Mouse (Mus musculus): ENCODE data around the gene Ctnnd2.

The Ctnnd2 gene

DNA sequence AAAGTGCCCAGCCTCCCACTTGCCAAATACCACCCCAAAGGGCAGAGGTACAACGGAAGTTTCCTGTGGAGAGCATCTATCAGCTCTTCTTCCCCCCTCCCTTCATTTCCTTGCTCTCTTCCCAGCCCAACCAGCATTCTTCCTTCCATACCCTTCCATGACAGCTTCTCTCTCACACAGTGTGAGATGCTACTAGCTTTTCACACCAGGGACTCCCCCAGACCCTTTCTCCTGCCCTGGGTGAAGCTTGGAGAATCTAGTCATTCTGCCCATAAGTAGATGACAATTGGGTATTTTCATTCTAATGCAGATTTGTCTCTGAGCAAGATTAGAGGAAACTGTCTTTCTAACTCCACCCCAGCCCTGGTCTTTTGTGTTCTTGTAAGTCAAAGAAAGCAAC is 473.3 kb downstream of the Ctnnd2 start:
- in situ Hi-C loops (cut with MseI, MboI), result no loop called here

DNA sequence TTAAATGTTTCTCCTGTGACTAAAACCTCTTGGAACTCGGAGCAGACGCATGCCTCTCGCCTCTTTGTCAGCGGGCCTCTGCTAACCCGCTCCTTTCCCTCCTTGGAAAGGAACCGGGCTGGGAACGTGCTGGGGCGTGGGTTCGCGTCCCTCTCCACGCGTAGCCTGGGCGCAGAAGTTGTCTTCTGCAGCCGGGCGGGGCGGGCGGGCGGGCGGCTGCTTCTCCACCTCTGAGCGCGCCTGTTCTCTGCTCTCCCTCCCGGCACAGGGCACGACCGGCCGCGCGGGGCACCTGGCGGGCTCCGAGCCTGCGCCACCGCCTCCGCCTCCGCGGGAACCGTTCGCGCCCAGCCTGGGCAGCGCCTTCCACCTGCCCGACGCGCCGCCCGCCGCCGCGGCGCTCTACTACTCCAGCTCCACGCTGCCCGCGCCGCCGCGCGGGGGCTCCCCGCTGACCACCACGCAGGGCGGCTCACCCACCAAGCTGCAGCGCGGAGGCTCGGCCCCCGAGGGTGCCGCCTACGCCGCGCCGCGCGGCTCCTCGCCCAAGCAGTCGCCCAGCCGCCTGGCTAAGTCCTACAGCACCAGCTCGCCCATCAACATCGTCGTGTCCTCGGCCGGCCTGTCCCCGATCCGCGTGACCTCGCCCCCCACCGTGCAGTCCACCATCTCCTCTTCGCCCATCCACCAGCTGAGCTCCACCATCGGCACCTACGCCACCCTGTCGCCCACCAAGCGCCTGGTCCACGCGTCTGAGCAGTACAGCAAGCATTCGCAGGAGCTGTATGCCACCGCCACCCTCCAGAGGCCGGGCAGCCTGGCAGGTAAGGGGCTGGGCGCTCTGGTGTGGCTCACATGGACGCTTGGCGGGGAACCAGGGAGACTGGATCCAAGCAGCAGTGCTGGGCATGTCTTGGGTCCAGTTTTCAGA is 474.4 kb downstream of the Ctnnd2 start:
- in situ Hi-C loops (cut with MseI, MboI), result no loop called here

DNA sequence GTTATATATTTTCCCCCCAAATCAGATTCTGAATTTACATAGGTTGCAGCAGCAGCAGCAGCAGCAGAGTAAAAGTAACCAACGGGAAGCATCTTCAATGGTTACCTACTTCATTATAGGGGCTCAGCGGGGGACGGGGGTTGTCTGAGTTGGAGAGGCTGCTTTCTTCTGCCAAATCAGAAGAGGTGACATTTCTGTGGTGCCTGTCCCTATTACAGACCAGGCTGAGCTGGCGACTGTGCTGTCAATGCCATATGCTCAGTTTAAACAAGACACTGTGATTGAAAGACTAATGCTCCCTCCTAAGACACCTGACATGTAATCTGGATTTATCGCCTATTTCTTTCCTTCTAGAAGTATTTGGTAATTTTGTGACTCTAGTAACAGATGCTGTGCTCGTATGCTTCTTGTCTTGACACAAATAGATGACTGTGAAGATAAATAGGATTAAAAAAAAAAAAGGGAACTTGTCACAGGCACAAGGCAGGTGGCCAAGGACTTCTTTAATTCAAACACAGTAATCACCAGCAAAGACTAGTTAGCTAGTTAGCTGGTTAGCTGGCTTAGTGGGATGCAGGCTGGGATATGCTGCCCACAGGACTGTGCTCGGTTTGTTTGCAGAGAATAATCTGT is 475.4 kb downstream of the Ctnnd2 start:
- in situ Hi-C loops (cut with MseI, MboI), result no loop called here

DNA sequence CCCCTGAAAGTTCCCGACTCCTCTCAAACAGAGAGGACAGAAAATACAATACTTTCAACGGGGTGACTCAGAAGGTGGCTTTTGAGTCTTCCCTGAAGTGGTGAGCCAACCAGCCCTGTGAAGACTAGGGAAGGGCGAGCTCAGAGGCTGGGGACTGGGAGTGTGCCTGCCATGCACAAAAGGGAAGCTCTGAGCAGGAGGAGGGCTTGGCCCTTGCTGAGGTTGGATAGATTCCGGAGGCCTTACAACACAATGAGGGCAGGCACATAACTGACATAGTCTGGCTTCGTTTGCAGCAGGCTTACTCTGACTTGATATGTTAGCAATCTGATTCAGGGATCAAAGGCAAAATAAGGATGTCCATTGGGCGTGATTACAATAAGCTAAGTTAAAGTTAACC is 477.6 kb downstream of the Ctnnd2 start:
- in situ Hi-C loops (cut with MseI, MboI), result no loop called here

DNA sequence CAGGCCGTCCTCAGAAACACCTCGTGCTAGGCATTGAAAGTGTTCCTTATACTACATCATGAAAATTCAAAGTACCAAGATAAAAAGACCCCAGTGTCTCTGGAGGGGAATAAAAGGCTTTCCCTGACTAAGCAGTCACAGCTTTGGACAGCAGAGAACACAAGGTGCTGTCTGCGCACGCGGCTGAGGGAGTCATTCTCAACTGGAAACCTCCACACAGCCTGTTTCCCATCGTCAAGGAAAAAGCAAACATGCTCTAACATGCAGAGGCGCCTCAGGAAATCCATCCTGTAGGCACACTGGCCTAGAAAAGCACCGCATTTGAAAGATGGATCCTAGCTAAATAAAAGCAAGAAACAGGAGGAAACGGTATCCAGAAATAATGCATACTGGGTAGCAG is 483.0 kb downstream of the Ctnnd2 start:
- in situ Hi-C loops (cut with MseI, MboI), result no loop called here

DNA sequence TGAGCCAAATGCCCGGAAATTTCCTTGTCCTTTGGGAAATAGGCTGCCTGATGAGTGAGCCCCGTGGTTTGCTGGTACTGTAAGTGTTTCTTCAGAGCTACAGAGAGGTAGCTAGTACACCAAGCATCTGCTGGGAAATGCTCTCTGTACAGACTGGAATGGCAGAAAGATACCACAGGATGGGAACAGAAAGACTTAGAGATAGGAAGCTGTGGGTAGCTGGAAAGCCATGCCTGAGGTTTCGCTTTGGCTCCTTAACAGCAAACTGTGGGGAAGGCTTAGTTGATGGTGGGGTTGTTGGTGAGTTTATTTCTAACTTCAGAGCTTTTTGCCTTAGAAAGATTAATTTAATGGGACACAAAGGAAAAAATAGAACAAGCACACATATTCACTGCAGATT is 485.2 kb downstream of the Ctnnd2 start:
- in situ Hi-C loops (cut with MseI, MboI), result no loop called here

DNA sequence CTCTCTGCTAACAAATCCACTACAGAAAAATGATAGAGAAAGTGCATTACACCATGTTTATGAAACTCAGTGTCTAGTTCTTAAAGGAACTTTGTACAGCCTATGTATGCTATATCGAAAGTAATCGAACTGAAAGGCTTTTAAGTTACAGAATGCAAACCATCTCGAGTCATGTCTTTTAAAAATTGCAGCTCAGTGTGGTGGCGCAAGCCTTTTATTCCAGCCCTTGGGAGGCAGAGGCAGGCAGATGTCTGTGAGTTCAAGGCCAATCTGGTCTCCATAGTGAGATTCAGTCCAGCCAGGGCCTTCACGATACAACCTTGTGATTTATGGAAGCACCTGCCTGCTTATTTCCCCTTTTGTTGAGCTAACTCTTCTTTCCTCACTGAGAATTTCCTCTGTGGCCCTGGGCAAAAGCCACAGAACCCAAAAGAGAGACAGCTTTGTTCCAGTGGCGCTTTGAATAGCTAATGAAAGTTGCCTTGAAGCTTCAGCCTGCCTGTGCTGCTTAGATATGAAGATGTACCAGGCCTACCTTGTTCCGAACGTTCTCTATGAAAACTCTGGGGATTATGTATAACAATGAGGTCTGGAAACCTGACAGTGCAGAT is 488.3 kb downstream of the Ctnnd2 start:
- in situ Hi-C loops (cut with MseI, MboI), result no loop called here

DNA sequence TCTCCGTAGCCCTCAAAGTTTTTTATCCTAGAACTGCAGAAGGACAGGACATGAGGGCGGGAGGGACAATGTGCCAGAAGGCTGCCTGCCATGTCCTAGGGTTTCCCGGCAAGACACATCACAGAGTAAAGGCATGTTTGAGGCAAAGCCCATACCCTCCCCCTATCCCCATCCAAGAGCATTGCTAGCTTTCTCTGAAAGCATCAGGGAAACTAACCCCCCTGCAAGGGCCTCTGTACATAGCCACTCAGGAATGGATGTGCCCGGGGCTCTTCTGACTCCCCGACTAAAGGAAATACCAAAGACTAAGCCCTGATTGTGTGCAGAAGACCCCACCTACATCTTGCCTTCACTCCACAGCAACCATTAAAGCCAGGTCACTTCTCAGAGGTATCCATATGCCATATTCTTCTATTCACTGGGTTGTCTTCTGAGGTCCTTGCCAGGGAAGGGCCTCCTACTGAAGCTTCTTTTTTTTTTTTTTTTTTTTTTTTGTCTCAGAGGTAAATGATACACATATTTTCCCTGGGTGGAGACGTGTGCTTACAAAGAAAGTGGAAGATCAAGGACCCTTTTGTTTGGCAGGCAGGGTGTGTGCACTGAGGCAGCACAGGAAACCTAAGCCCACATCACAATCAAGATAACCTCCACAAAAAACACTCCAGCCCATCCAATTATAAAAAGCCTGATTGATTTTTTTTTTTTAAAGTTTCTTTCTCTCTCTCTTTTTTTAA is 489.5 kb downstream of the Ctnnd2 start:
- in situ Hi-C loops (cut with MseI, MboI), result no loop called here

DNA sequence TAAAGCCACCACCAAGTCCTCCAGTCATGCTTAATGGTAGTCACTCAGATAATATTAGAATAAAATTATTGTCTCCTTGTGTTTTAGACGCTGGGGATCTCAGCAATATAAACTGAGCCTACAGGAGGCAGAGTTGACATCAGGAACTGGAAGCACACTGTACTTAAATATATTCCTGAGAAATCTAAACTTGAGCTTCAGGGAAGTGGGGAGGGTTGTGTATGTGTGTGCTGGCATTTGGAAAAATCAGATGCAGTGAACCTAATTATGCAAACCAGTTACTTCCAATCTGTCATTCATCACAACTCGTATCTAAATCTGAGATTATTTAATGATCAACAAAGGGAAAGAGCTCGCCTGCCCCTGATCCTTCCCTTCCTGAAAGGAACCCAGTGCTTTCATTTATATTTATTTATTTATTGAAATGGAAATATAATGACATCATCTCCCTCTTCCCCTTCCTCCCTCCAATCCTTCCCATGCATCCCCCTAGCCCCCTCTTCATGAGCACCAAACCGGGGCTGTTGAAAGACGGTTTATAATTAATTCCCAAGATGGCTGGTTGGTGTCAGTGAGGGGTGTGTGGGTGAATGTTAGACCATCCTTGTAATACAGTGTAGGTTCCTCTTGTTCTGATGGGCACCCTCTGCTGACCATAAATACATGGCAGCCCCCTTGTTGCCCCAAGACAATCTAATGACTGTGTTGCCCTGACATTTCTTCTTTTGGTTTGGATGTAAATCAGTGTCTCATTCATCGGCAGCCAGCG is 495.6 kb downstream of the Ctnnd2 start:
- in situ Hi-C loops (cut with MseI, MboI), result no loop called here

DNA sequence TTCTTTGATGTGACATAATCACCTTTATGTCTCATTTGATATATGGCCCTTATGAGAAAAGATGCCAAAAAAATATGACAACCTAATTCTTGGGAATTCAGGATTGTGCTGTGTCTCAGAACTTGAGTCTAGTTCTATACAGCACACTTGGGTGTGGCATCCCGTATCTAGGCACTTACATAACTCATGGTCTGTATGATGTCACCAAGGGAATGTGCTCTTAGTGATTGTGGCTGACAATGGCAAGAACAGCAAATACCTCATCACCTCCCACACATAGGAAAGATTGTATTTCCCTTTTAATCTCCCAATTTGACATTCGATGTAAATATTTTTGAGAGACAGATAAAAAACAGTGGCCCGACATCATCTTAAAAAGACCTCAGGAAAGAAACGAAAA is 509.5 kb downstream of the Ctnnd2 start:
- in situ Hi-C loops (cut with MseI, MboI), result no loop called here

DNA sequence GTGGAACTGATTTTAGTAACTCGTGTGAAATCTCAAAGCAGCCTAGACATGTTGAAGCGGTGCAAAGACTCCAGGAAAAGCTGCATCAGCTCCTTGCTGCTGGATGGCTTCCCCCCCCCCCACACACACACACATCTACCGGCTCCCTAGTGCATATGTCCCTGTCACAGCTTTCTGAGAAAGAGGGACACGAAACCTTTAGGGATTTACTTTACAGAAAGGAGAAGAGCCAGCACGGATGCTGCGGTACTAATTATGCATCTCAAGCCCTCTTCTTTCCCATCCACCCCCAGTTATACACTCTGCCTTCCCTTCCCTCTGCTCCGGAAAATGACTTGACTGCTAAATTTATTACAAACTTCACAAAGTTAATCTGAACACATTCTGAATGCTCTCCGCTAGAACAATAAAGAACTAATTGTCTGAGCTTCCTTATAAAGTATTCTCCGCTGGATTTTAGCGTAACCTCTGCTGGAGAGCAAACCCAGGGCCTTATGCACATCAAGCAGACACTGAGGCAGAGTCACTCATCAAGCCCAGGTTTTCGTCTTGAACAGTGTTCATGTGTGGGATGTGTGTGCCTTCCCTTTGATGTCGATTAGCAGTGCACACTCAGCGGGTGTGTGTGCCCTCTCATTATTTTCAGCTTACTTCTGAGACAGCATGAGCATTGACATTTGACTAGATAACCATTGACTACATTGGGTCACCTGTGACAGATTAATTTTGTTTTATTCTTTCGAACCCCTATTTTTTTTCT is 510.1 kb downstream of the Ctnnd2 start:
- in situ Hi-C loops (cut with MseI, MboI), result no loop called here

DNA sequence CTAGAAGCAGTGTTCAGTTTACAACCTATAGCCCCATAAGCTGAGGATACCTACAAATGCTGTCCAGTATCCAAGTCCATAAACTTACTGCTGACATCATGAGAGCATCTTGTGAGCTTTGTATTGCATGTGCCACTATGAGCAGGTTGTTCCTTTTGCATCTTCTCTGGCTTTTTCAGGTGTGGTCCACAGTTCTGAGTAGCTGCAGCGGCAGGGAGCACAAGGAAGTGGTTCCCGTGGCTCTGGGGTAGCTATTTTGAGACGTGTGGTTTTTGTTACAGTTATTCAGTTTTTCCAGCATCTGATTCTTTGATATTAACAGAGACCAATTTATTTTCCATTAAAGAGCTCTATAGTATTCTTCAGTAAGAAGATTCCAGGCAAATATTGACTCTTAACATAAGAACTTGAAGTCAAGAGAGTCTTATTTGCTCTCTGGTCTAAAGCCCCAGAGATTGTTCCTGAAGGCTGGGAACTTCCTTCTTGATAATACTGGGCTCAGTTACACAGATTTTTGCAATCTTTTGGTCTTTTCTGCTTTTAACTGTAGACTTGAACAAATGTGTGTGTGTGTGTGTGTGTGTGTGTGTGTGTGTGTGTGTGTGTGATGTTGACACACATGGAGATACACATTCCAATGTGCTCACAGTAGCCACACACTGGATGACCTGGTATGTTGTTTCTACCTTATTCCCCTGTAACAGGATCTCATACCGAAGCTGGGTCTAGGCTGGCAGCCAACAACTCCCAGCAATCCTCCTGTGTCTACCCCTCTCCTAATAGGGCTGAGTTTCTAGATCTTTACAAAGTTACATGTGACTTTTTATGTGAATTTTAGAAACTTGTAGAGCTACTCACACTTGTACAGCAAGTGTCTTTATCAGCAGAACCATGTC is 514.1 kb downstream of the Ctnnd2 start:
- in situ Hi-C loops (cut with MseI, MboI), result no loop called here

DNA sequence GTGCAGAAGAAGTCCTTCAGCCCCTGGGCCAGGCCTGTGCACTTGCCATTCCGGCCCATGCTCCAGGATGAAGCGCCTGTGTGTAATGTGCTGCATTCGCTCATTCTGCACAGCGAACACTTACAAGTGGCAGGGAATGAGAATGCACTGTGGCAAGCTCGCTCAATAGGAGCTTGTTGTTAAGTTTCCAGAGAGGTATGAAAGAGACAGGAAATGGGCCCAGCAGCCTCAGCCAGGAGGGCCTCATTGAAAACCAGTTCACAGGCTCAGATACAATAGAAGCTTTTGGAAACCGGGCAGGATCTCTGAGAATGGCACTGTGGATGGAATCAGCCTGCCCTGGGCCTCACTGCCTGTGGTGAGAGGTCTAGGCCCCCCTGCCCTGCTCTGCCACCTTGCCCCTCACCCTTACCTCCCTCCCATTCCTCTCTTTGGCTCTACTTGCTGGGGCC is 521.4 kb downstream of the Ctnnd2 start:
- in situ Hi-C loops (cut with MseI, MboI), result no loop called here

DNA sequence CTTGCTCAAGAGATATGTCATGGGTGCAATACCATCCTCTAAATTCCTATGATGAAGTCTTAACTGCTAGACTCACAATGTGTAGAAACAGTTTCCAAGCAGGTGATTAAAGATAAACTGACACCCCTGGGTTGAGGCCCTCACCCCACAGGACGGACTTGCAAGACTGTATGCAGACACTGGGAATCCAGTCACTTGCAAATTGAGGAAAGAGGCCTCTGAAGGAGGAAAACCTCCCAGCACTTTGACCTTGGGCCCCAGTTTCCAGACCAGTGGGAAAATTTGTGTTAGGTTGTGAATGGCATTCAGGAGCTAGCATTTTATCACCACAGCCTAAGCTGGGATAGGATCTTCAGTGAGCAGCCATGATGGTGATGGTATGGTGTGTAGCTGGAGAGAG is 521.9 kb downstream of the Ctnnd2 start:
- in situ Hi-C loops (cut with MseI, MboI), result no loop called here

DNA sequence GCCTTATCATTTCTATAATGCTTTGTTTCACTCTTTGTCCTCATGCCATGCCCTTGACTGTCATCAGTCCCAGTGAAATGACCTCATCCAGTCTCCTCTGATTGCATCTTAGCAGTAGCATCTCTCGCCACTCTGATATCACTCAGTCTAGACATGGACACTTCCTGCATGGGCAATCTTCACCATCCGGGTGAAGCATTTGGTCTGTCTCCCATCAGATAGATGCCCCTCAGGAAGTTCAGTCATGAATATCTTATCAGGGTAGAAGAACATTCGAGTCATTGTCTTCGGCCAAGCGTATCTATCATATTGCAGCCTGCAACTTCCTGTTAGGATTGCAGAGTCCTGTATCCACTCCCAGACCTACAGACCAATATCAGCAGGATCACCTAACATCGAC is 523.5 kb downstream of the Ctnnd2 start:
- in situ Hi-C loops (cut with MseI, MboI), result no loop called here

DNA sequence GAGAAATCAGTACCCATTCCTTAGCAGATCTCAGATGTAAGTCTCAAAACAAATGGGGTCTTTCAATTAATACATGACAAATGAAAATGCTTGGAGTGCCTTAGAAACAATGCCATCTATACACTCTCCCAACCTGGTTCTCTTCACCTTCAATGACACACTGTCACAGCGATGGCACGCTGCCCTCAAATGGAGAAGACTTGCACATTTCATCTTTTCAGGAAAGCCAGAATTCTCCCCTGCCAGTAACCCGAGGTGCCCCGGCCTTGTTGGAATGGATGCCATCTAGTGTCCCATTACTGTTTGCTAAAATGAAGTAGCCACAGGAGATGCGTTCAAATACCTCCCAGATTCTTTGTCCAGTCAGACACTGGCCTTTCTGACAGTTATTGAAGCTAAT is 525.0 kb downstream of the Ctnnd2 start:
- in situ Hi-C loops (cut with MseI, MboI), result no loop called here

DNA sequence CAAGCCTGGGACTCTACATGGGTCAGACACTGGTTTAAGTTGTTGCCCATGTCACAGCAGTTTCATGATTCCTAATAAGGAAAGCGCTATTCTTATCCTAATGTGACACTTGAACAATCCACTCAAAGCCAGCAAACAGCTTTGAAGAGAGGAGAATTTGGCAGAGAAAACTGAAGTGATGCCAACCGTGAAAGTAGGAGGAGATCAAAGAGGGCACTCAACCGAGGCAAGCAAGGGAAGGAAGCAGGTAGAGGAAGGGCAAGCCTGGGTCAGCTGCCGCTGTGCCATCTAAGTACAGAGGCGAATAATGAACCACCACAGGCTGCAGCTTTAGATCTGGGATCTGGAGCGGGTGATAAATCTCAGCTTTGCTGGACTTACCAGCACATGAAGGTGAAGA is 528.4 kb downstream of the Ctnnd2 start:
- in situ Hi-C loops (cut with MseI, MboI), result no loop called here

DNA sequence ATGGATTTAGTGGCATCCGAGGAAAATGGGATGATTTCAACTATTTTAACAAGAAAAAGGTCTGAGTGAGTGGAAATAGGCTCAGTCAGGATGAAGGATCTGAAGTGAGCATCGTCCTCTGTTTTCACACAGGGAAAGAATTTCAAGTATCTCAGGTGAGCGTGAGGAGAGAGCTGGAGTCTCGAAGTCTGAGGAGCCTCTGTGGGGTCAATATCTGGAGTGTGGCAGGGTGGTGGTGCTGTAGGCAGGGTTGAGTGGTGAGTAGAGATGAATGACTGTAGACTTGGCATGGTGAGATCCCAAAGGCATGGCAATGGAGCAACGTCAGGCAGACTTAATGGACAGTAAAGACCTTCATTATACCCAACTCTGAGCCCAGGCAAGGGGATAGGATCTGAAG is 529.2 kb downstream of the Ctnnd2 start:
- in situ Hi-C loops (cut with MseI, MboI), result no loop called here

DNA sequence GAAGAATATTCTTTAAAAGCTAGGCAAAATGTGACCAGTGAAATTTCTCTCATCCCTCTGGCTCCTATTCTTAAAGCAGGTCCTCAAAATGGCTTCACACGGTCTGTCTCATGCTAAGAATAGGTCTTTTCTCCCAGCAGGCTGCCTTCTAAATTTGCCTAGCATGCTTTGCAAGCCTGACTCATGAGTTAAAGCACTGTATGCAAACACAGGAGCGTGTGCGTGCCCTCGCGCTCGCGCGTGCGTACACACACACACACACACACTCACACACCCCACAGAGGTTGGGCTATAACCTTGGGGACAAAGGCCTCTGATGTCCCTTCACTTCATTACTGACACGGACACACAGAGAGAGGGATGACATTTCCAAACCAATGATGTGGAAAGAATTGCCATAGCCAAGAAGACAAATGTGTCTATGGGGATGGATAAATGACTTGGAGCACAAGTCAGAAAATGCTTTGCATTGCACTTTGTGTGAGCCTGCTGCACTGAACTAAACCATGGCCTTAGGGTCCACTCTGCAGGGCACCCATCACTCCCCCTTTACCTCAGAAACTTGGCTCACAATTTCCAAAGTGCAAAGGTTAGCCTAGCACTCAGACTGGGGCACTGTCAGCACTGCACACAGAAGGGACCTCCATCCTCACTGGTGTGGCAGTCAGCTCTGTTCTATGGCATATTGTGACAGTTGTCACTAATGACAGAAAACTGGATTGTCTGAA is 536.8 kb downstream of the Ctnnd2 start:
- in situ Hi-C loops (cut with MseI, MboI), result no loop called here
